Mouse (Mus musculus) limb, embryonic 12.5 days (tissue): ENCODE data around the gene Il1b. TPM values are rescaled to one million over a fixed set of nuclear protein-coding genes. Genes with fewer than 3 reads are reported as not detected.

Source experiments
- ATAC-seq: fragments of 200-750 bp; cut with Nextera tagmentation; 2 replicates; pipeline ENCODE4 v1.8.0; 2017; ENCODE audit warnings: low read depth, moderate TSS enrichment; ENCODE audit not compliant: insufficient number of reproducible peaks, insufficient read depth, low FRiP score, low TSS enrichment
- H3K27ac ChIP-seq: fragments of 300-500 bp; sonication (generic); 2 replicates; pipeline ENCODE4 v1.5.1; 2016; ENCODE audit warnings: mild to moderate bottlenecking, moderate library complexity
- H3K27me3 ChIP-seq: fragments of 300-500 bp; sonication (generic); 2 replicates; pipeline ENCODE4 v1.6.1; 2016; ENCODE audit warnings: mild to moderate bottlenecking, moderate library complexity
- H3K36me3 ChIP-seq: fragments of 300-500 bp; sonication (generic); 2 replicates; pipeline ENCODE4 v1.6.1; 2016; ENCODE audit warnings: mild to moderate bottlenecking, moderate library complexity
- H3K4me1 ChIP-seq: fragments of 300-500 bp; sonication (generic); replicated peaks from 2 replicates; pipeline ENCODE4 v1.6.1; 2016
- H3K4me2 ChIP-seq: fragments of 300-500 bp; sonication (generic); 2 replicates; pipeline ENCODE4 v1.6.1; 2016; ENCODE audit warnings: mild to moderate bottlenecking, moderate library complexity
- H3K4me3 ChIP-seq: fragments of 300-500 bp; sonication (generic); replicated peaks from 2 replicates; pipeline ENCODE4 v1.5.1; 2016; ENCODE audit warnings: mild to moderate bottlenecking
- H3K9ac ChIP-seq: fragments of 300-500 bp; sonication (generic); replicated peaks from 2 replicates; pipeline ENCODE4 v1.6.1; 2016; ENCODE audit warnings: mild to moderate bottlenecking, moderate library complexity
- H3K9me3 ChIP-seq: fragments of 300-500 bp; sonication (generic); 2 replicates; pipeline ENCODE4 v1.6.1; 2016; ENCODE audit warnings: mild to moderate bottlenecking, moderate library complexity
- WGBS: fragments of 180-500 bp; shearing (Covaris S2); methylation state at CpG from one replicate; pipeline ENCODE4 v1.1.7; 2016; 5-methylcytosine and 5-hydroxymethylcytosine counted together
- polyA plus RNA-seq: library from polyadenylated mRNA; unstranded; fragments of >200 nt; fragmentation: Nextera tagmentation; extraction: Ambion mirVana; gene quantifications from 2 replicates; pipeline ENCODE4 v1.2.1, GENCODE M21; 2016

Gene Il1b
- polyA plus RNA-seq, 1 experiment from 2014 or later: not detected

DNA sequence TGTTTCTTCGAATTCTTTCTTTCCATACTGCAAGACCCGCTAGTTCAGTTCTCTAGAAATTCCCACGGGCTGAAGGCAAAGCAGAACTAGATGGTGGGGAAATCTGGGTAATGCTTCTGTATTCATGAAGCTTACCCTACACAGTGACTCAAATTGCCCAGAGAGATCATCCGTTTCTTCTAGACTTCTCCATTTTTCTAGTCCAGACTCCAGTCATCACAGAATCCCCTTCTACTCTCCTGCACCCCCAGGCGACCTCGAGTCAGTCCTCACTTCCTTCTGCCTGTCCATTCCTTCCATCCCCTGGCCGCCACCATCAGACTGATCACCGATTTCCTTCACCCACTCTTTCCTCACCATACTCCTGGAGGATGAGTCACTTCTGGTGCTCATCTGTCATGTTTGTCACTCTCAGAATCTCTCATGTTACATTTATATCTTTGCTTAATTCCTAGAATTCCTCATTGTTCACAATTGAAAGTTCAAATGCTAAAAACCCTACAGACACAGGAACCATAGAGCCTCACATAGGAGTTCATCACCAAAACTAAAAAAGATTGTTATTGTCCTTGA is 50.8 kb downstream of the Il1b start:
- Histone ChIP-seq H3K4me1 (no peaks in the 10 kb centered on the region), H3K9me3 (no peaks in the 10 kb centered on the region), H3K27ac (no peak overlapping the region), H3K27me3 (no peaks in the 10 kb centered on the region), H3K36me3 (no peaks in the 10 kb centered on the region), H3K4me2 (no peak overlapping the region), H3K9ac (no peak overlapping the region), H3K4me3 (no peak overlapping the region)
- no peak for ATAC-seq
- 81% methylated on average over 8 of the region's 8 CpGs for WGBS

DNA sequence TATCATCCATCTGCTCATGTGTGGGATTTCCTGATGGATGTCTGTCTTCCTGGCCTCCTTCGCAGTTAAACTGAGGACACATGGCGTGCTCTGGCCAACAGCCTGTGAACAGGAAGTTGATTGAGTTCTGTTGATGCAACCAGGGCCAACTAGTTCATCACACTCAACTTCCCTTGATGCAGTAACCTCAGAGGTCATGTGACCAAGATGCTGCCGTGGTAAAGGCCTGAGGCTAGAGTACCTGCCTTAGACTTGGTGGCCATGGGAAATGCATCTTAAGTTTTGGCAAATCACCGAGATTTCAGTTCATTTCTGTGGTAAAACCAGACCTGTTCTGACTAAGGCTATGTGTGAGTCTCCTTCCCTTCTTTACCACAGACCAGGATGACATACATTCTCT is 55.1 kb downstream of the Il1b start:
- no peaks in the 10 kb centered on the region for H3K36me3 ChIP-seq
- H3K27ac ChIP-seq: no peak overlapping the region
- no peak overlapping the region for H3K4me2 ChIP-seq
- no peak overlapping the region for H3K9ac ChIP-seq
- ATAC-seq: no peak
- H3K9me3 ChIP-seq: no peaks in the 10 kb centered on the region
- H3K27me3 ChIP-seq: no peaks in the 10 kb centered on the region
- no peaks in the 10 kb centered on the region for H3K4me1 ChIP-seq
- WGBS: 75% methylated on average over 4 of the region's 4 CpGs
- H3K4me3 ChIP-seq: no peak overlapping the region

DNA sequence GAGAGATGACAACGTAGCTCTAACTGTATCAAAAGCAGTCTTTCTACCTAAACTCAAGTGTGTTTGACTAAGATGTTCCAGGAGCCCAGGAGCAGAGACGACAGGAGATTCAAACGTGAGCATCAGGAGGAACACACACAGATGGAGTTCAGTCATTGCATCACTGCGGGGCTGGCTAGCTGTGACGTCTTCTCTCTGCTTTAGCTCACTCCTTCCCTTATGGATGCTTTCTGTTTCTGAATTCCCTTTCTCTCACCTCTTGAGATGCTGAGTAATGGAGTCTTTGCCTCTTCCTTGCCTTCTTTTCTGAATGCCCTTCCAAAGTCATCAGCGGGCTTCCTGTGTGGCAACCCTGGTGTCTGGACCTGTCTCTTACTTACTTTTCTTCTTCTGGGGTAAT is 56.1 kb downstream of the Il1b start:
- no peak for ATAC-seq
- Histone ChIP-seq H3K9ac (no peak overlapping the region), H3K27ac (no peak overlapping the region), H3K4me3 (no peak overlapping the region), H3K4me1 (no peaks in the 10 kb centered on the region), H3K4me2 (no peak overlapping the region), H3K27me3 (no peaks in the 10 kb centered on the region), H3K36me3 (no peaks in the 10 kb centered on the region), H3K9me3 (no peaks in the 10 kb centered on the region)
- WGBS: 87% methylated on average over 6 of the region's 6 CpGs

Other genes with a start within 250 kb of the Il1b start
- gene Chchd5, start 241.4 kb downstream of the Il1b start, polyA plus RNA-seq: 29.4 and 29.8 TPM in 2 replicates
- 43.9 and 46.9 TPM in 2 replicates for gene Slc20a1, start 172.4 kb downstream of the Il1b start, polyA plus RNA-seq
- gene Ckap2l, start 73.9 kb downstream of the Il1b start, polyA plus RNA-seq: 39.0 and 54.0 TPM in 2 replicates
- gene Il1a, start 61.2 kb downstream of the Il1b start, polyA plus RNA-seq: 0.12 TPM in 1 of 2 replicates, not detected in the other
- gene F830045P16Rik, start 165.5 kb upstream of the Il1b start, polyA plus RNA-seq: not detected in 2 replicates
- 17.0 and 17.8 TPM in 2 replicates for gene Sirpa, start 221.7 kb upstream of the Il1b start, polyA plus RNA-seq